Mouse (Mus musculus): ENCODE results near the gene Cracr2a. TPM values are rescaled to one million over a fixed set of nuclear protein-coding genes. Genes with fewer than 3 reads are reported as not detected.

Cracr2a gene
- total RNA-seq, 2 experiments from 2014 or later, result 2.6 to 3.1 TPM

DNA sequence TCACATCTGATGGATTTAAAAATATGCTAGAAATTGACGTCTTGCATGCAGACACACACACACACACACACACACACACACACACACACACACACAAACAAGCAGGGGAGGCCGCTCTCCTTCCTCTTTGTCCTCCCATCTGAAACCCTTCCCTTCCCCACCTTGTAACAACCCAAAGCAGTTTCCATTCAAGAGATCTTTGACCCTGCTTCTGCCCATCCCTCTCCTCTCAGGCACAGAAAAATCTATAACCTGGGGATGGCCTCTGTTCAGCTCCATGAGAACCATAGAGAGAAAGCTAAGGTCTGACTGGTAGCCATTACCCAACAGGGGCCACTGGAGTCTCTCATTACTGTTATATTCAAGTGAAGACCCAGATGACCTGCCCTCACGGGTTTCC, 117.9 kb downstream of the Cracr2a start:
- no peak for TF ChIP-seq CTCF (IDR thresholded peaks at IDR 0.05)
- Histone ChIP-seq H3K4me3 (no peak overlapping the region), H3K27ac (peak overlapping the region; percentile 11; the same call in 1 of the 2 replicates)
- intact Hi-C loops (cut with DNase I), result no loop called here
- DNase-seq (ENCODE audit: extremely low spot score in 1 of 2, low spot score in 2 of 2), result no peak

GRCm38 (mm10) chr6:127680784-127681183, 119.6 kb downstream of the Cracr2a start:
- intact Hi-C loops (cut with DNase I), result no loop called here
- DNase-seq (ENCODE audit: extremely low spot score in 1 of 2, low spot score in 2 of 2), result no peak
- TF ChIP-seq CTCF (IDR thresholded peaks at IDR 0.05), result no peak
- H3K27ac ChIP-seq, result no peak overlapping the region
- H3K4me3 ChIP-seq, result no peak overlapping the region

DNA sequence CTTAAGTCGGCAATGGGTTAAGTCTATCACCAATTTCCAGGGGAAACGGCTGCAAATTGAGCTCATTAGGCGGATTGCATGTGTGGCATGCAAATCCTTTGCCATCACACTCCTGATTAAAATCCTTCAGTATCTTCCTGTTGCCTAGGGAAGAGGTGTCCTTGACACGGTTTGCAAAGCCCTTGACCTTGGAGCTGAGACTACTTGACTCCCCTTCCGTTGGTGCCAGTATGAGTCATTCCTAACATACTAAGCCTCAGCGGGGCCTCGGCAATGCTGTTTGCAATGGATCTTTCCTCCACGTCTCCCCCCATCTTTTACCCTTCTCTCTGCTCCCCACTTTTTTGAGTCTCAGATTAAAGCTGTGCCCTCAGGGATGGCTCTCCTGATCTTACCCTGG, 122.4 kb downstream of the Cracr2a start:
- Histone ChIP-seq H3K4me3 (no peak overlapping the region), H3K27ac (no peak overlapping the region)
- no peak for DNase-seq (ENCODE audit: extremely low spot score in 1 of 2, low spot score in 2 of 2)
- no peak for TF ChIP-seq CTCF (IDR thresholded peaks at IDR 0.05)
- intact Hi-C loops (cut with DNase I), result no loop called here

- intact Hi-C loops (cut with DNase I), result no loop called here
- H3K4me3 ChIP-seq, result no peak overlapping the region
These were observed 123.8 kb downstream of the Cracr2a start for GRCm38 (mm10) chr6:127684981-127685380.

DNA sequence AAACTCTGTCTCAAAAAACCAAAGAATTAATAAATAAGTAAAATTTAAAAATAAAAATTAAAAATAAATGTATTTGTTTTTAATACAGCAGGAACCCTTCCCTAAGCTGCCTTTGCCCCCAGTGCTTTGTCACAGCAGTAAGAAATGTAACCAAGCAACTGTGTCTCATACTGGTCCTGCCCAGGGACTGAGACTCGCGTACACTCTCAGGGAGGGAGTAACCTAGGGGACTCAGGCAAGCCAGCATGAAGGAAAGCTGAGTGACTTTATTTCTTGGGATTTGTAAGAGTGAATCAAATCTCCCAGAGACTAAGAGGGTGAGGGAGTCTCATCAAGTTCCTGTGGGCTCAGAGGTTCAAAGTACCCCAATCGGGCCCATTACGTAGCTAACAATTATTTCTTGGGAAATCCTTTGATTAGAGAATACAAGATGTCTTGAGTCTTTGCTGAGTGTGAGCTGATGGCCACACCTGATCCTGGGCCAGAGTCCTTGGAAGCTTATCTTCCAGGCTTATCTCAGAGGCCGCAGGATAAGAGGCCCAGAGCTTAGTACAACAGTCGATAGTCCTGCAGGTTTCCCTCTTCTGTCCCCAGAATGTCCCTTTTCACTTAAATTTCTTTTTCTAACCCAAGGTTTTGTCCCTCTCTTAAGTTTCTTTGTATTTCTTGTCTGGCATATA, 126.2 kb downstream of the Cracr2a start:
- no peak for DNase-seq (ENCODE audit: extremely low spot score in 1 of 2, low spot score in 2 of 2)
- no peak for TF ChIP-seq CTCF (IDR thresholded peaks at IDR 0.05)
- intact Hi-C loops (cut with DNase I), result no loop called here
- H3K27ac ChIP-seq, result no peak overlapping the region
- no peak overlapping the region for H3K4me3 ChIP-seq

More at GRCm38 (mm10) chr6:127684981-127685380, 123.8 kb downstream of the Cracr2a start:
- no peak for TF ChIP-seq CTCF (IDR thresholded peaks at IDR 0.05)
- DNase-seq (ENCODE audit: extremely low spot score in 1 of 2, low spot score in 2 of 2), result no peak
- H3K27ac ChIP-seq, result no peak overlapping the region

GRCm38 (mm10) chr6:127692298-127692697, 131.2 kb downstream of the Cracr2a start:
- TF ChIP-seq CTCF (IDR thresholded peaks at IDR 0.05), result no peak
- intact Hi-C loops (cut with DNase I), result no loop called here
- no peak overlapping the region for H3K4me3 ChIP-seq
- no peak overlapping the region for H3K27ac ChIP-seq
- DNase-seq (ENCODE audit: extremely low spot score in 1 of 2, low spot score in 2 of 2), result no peak

DNA sequence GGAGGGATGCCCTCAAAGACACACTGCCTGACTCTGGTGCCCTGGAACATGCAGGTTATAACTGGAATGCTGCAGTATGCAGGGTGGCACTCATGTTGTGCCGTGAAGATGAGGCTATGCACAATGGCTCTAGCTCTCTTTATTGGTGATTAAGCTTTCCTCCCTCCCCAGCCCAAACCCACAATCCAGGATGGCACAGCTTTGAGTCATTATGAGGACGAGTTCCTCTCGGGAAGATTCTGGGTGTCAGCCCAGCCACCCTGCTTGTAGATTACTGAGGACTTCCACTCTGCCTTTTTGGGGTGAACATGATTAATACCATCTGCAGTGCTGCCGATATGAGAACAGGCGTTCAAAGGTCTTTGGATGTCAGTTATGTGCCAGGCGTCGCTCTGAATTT, 132.5 kb downstream of the Cracr2a start:
- no peak for DNase-seq (ENCODE audit: extremely low spot score in 1 of 2, low spot score in 2 of 2)
- intact Hi-C loops (cut with DNase I), result no loop called here
- H3K4me3 ChIP-seq, result no peak overlapping the region
- TF ChIP-seq CTCF (IDR thresholded peaks at IDR 0.05), result no peak
- H3K27ac ChIP-seq, result no peak overlapping the region; the same call in 1 of the 2 replicates

DNA sequence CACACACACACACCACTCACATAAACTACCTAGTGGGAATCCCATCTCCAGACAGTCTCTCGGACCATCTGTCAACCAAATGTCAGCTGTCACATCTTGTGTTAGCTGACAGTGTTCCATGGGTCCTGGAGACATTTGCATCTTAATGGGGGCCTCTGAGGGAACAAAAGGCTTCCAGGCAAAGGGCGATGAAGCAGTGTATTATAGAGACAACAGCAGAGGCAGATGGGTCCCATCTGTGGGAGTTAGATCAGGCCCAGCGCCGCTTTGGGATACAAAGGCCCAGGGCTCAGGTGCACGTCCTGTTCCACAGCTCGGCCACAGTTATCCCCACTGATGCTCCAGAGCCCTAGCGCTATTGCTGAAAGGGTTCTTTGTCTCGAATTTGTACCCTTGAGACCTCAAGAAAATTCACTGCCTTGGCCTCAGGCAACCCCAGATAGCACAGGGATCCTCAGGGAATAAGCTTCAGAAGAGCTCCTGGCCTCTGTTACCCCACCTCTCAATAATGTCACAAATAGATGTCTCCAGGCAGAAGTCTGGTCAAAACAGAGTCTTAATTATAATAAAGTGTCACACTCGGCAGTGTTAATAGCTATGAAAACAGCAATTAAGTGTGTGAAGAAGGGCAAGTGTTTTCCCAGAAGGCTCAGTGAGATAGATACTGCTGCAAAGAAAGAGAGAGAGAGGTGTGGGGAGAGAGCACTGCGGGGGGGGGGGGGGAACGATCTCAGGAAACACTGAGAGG, 140.1 kb downstream of the Cracr2a start:
- H3K27ac ChIP-seq, result no peak overlapping the region
- TF ChIP-seq CTCF (IDR thresholded peaks at IDR 0.05), result no peak
- no peak for DNase-seq (ENCODE audit: extremely low spot score in 1 of 2, low spot score in 2 of 2)

DNA sequence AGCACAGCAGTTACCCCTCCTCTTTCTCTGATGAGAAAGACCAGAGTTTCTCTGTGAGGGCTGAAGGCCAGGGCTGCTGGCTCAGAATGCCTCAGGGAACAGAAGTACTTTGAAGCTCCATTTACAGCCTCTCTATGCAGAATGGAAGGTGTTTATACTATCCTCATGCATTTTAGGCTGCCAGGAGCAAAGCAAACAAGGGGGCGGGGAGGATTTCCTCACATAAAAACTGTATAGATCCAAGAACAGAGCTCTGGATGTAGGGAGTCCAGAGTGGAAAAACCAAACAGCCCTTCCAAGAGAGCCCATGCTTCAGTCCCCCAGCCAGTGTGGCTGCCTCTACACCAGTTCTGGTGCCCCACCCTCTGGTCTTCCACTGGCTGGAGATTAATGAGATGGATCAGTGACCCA, 147.1 kb downstream of the Cracr2a start:
- H3K4me3 ChIP-seq, result no peak overlapping the region
- intact Hi-C loops (cut with DNase I), result no loop called here
- DNase-seq (ENCODE audit: extremely low spot score in 1 of 2, low spot score in 2 of 2), result no peak
- no peak for TF ChIP-seq CTCF (IDR thresholded peaks at IDR 0.05)
- H3K27ac ChIP-seq, result no peak overlapping the region

More for the DNA sequence above, 140.1 kb downstream of the Cracr2a start:
- no peak overlapping the region for H3K4me3 ChIP-seq
- intact Hi-C loops (cut with DNase I), result no loop called here

- TF ChIP-seq CTCF (IDR thresholded peaks at IDR 0.05), result no peak
- intact Hi-C loops (cut with DNase I), result no loop called here
- DNase-seq (ENCODE audit: extremely low spot score in 1 of 2, low spot score in 2 of 2), result no peak
- Histone ChIP-seq H3K27ac (no peak overlapping the region), H3K4me3 (no peak overlapping the region)
These were observed 153.8 kb downstream of the Cracr2a start for GRCm38 (mm10) chr6:127714906-127715305.

GRCm38 (mm10) chr6:127715428-127715827, 154.3 kb downstream of the Cracr2a start:
- intact Hi-C loops (cut with DNase I), result no loop called here
- TF ChIP-seq CTCF (IDR thresholded peaks at IDR 0.05), result no peak
- no peak overlapping the region for H3K4me3 ChIP-seq
- no peak overlapping the region for H3K27ac ChIP-seq
- DNase-seq (ENCODE audit: extremely low spot score in 1 of 2, low spot score in 2 of 2), result no peak

GRCm38 (mm10) chr6:127717239-127718137, 156.3 kb downstream of the Cracr2a start:
- DNase-seq (ENCODE audit: extremely low spot score in 1 of 2, low spot score in 2 of 2), result no peak
- H3K4me3 ChIP-seq, result no peak overlapping the region
- H3K27ac ChIP-seq, result no peak overlapping the region
- no peak for TF ChIP-seq CTCF (IDR thresholded peaks at IDR 0.05)
- intact Hi-C loops (cut with DNase I), result no loop called here
